ENCODE assay signal across 24 mouse cellular contexts in the genomic region with DNA sequence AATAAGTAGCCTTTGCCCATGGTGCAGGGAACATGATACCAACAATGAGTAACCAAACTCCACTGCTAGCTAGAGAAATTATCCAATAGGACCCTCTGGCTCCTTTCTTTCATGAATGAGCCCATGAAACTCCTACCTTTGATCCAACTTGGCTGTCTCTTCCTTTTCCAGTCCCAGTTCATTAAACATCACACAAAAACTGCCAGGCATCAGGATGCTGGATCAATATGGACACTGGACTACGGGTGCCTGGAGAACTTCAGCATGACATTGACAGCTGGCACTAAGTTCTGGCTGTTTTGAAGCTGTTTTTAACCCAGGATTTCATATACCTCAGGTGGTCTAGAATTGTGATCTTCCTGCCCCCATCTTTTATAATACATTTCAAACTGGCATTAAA. TPM values are rescaled to one million over a fixed set of nuclear protein-coding genes. Genes with fewer than 3 reads are reported as not detected.
A peak's percentile ranks its signal among the peaks of the same experiment; 100 is the strongest.
DNase-seq lines count a peak whose midpoint lies in the region; ATAC-seq lines count a peak whose summit lies in the region.
"Had no signal": no experiment of that assay in that cellular context is flagged by ENCODE, and none has a peak within 500 bp of the region (broad histone marks: within the 10 kb centered on the region; RNA-seq: fewer than 3 reads in every experiment).

No protein-coding gene starts in this region.

- no peak overlapping the region for H3K27ac ChIP-seq in embryonic facial prominence, embryonic 11.5 days (replicated peaks; ENCODE audit: low read depth, low read length)
- no peak overlapping the region for H3K27ac ChIP-seq in embryonic facial prominence, embryonic 10.5 days (replicated peaks)
- H3K27ac ChIP-seq in kidney, embryonic 14.5 days (ENCODE audit: low read depth, low read length): no peak overlapping the region
- peak overlapping the region; percentile 20; the same call in 1 of the 2 replicates for H3K27ac ChIP-seq in limb, embryonic 12.5 days
- no peak overlapping the region for H3K27ac ChIP-seq in limb, embryonic 10.5 days
- H3K27ac ChIP-seq: embryonic facial prominence, embryonic 15.5 days; forebrain, embryonic 10.5 days; gastrocnemius, adult 2 months; hindbrain, embryonic 10.5 days; hindbrain, embryonic 14.5 days had no signal

- H3K9ac ChIP-seq in embryonic facial prominence, embryonic 11.5 days (replicated peaks; ENCODE audit: low read length): no peak overlapping the region
- no peak overlapping the region for H3K9ac ChIP-seq in kidney, embryonic 14.5 days (ENCODE audit: low read depth, low read length)
- H3K9ac ChIP-seq in limb, embryonic 12.5 days (replicated peaks): no peak overlapping the region
- H3K9ac ChIP-seq: embryonic facial prominence, embryonic 15.5 days; heart, embryonic 12.5 days; hindbrain, embryonic 14.5 days had no signal

- H3K36me3 ChIP-seq in embryonic facial prominence, embryonic 11.5 days (replicated peaks; ENCODE audit: control insufficient read depth, insufficient read depth, low read depth, low read length): peaks cover 3% of the 10 kb centered on the region; the same call in 1 of the 2 replicates
- H3K36me3 ChIP-seq in embryonic facial prominence, embryonic 10.5 days (replicated peaks): peaks cover 28% of the 10 kb centered on the region
- peaks cover 19% of the 10 kb centered on the region for H3K36me3 ChIP-seq in kidney, embryonic 14.5 days (ENCODE audit: control insufficient read depth, insufficient read depth, low read length)
- peaks cover 17% of the 10 kb centered on the region for H3K36me3 ChIP-seq in limb, embryonic 12.5 days
- H3K36me3 ChIP-seq in limb, embryonic 10.5 days: peaks cover 24% of the 10 kb centered on the region

- H3K4me1 ChIP-seq in embryonic facial prominence, embryonic 11.5 days (ENCODE audit: control insufficient read depth, insufficient read depth, low read length): no peaks in the 10 kb centered on the region
- H3K4me1 ChIP-seq in embryonic facial prominence, embryonic 10.5 days: peaks cover 9% of the 10 kb centered on the region; the same call in 1 of the 2 replicates
- H3K4me1 ChIP-seq in kidney, embryonic 14.5 days (ENCODE audit: control insufficient read depth, insufficient read depth, low read length): no peaks in the 10 kb centered on the region
- 0 out of 2 replicates have a peak, but pooled peaks cover 2% of the 10 kb centered on the region for H3K4me1 ChIP-seq in limb, embryonic 12.5 days (replicated peaks)
- H3K4me1 ChIP-seq in limb, embryonic 10.5 days: no peaks in the 10 kb centered on the region
- H3K4me1 ChIP-seq: embryonic facial prominence, embryonic 15.5 days; heart, embryonic 12.5 days; hindbrain, embryonic 10.5 days had no signal

- 57% methylated on average over 1 of the region's 1 CpGs for WGBS in embryonic facial prominence, embryonic 11.5 days
- WGBS in embryonic facial prominence, embryonic 10.5 days: 75% methylated on average over 1 of the region's 1 CpGs
- 43% methylated on average over 1 of the region's 1 CpGs for WGBS in kidney, embryonic 14.5 days
- WGBS in limb, embryonic 12.5 days: 57% methylated on average over 1 of the region's 1 CpGs
- WGBS in limb, embryonic 10.5 days: 69% methylated on average over 1 of the region's 1 CpGs

- ATAC-seq in embryonic facial prominence, embryonic 11.5 days (replicated peaks; ENCODE audit: insufficient number of reproducible peaks, low FRiP score, low TSS enrichment, low read depth): no peak
- ATAC-seq in kidney, embryonic 14.5 days (ENCODE audit: low FRiP score, low TSS enrichment): 0 out of 2 replicates have a peak, but pooled peaks have one; percentile 8
- ATAC-seq in limb, embryonic 12.5 days (ENCODE audit: insufficient number of reproducible peaks, insufficient read depth, low FRiP score, low TSS enrichment, low read depth): no peak
- ATAC-seq: CD4-positive, CD25-positive, alpha-beta regulatory T cell, adult 4 months; forebrain, embryonic 14.5 days had no signal

- H3K4me2 ChIP-seq in embryonic facial prominence, embryonic 11.5 days (ENCODE audit: low read depth, low read length): no peak overlapping the region
- no peak overlapping the region for H3K4me2 ChIP-seq in kidney, embryonic 14.5 days (replicated peaks; ENCODE audit: low read depth, low read length)
- no peak overlapping the region for H3K4me2 ChIP-seq in limb, embryonic 12.5 days
- H3K4me2 ChIP-seq: embryonic facial prominence, embryonic 15.5 days; heart, embryonic 12.5 days; hindbrain, embryonic 14.5 days had no signal

- peak; percentile 19 for DNase-seq in embryonic facial prominence, embryonic 11.5 days (ENCODE audit: low spot score)
- DNase-seq in embryonic facial prominence, embryonic 10.5 days (ENCODE audit: low spot score): no peak
- DNase-seq in kidney, postnatal 25 days: no peak
- DNase-seq in limb, embryonic 10.5 days (ENCODE audit: low spot score): no peak
- no peak for DNase-seq in adrenal gland, postnatal 14 days
- DNase-seq: adrenal gland, adult 8-10 months; B cell, adult 2 months; cerebellum, adult 11 months; cerebellum, adult 8-10 months; cerebellum, postnatal 14 days; embryo, embryonic 11 days; gastrocnemius, adult 2 months; gastrocnemius, postnatal 25 days had no signal

- no peaks in the 10 kb centered on the region for H3K27me3 ChIP-seq in embryonic facial prominence, embryonic 11.5 days (ENCODE audit: control insufficient read depth, insufficient read depth, low read length)
- no peaks in the 10 kb centered on the region for H3K27me3 ChIP-seq in embryonic facial prominence, embryonic 10.5 days (replicated peaks; ENCODE audit: low read depth, poor library complexity, severe bottlenecking)
- H3K27me3 ChIP-seq in kidney, embryonic 14.5 days (ENCODE audit: control insufficient read depth, insufficient read depth, low read length): no peaks in the 10 kb centered on the region
- no peaks in the 10 kb centered on the region for H3K27me3 ChIP-seq in limb, embryonic 12.5 days
- H3K27me3 ChIP-seq in limb, embryonic 10.5 days (ENCODE audit: low read depth, poor library complexity, severe bottlenecking): no peaks in the 10 kb centered on the region
- H3K27me3 ChIP-seq: embryonic facial prominence, embryonic 15.5 days; heart, embryonic 12.5 days had no signal

- no peak overlapping the region for H3K4me3 ChIP-seq in embryonic facial prominence, embryonic 11.5 days (ENCODE audit: low read depth, low read length)
- H3K4me3 ChIP-seq in embryonic facial prominence, embryonic 10.5 days: no peak overlapping the region
- no peak overlapping the region for H3K4me3 ChIP-seq in kidney, embryonic 14.5 days (ENCODE audit: low read length)
- H3K4me3 ChIP-seq in limb, embryonic 12.5 days (replicated peaks): no peak overlapping the region
- H3K4me3 ChIP-seq in limb, embryonic 10.5 days: no peak overlapping the region
- H3K4me3 ChIP-seq: embryonic facial prominence, embryonic 15.5 days; erythroblast, embryonic 14.5 days; forebrain, embryonic 10.5 days; gastrocnemius, adult 2 months; heart, embryonic 12.5 days; hindbrain, embryonic 10.5 days had no signal

- no peaks in the 10 kb centered on the region for H3K9me3 ChIP-seq in embryonic facial prominence, embryonic 11.5 days (replicated peaks; ENCODE audit: control insufficient read depth, low read length)
- H3K9me3 ChIP-seq in embryonic facial prominence, embryonic 10.5 days: no peaks in the 10 kb centered on the region
- H3K9me3 ChIP-seq in kidney, embryonic 14.5 days (ENCODE audit: control insufficient read depth, low read length): no peaks in the 10 kb centered on the region
- H3K9me3 ChIP-seq in limb, embryonic 12.5 days: no peaks in the 10 kb centered on the region
- H3K9me3 ChIP-seq in limb, embryonic 10.5 days (replicated peaks): no peaks in the 10 kb centered on the region
- H3K9me3 ChIP-seq: embryonic facial prominence, embryonic 15.5 days; forebrain, embryonic 10.5 days; G1E; heart, embryonic 12.5 days; hindbrain, embryonic 10.5 days had no signal

RNA-seq across cellular contexts. Expression of gene Caprin2, which starts 21.6 kb away (rescaled TPM):
- 12.8 and 13.9 TPM in 2 replicates for polyA plus RNA-seq in embryonic facial prominence, embryonic 11.5 days (2014; fragmentation: Nextera tagmentation; extraction: Ambion mirVana)
- polyA plus RNA-seq in embryonic facial prominence, embryonic 10.5 days (2016; fragmentation: Nextera tagmentation; extraction: Ambion mirVana): 16.9 and 17.0 TPM in 2 replicates
- polyA plus RNA-seq in kidney, embryonic 14.5 days (2014; fragmentation: Nextera tagmentation; extraction: Ambion mirVana): 16.4 TPM in 2 replicates
- polyA plus RNA-seq in limb, embryonic 12.5 days (2016; fragmentation: Nextera tagmentation; extraction: Ambion mirVana): 18.1 and 20.5 TPM in 2 replicates
- 15.9 and 18.2 TPM in 2 replicates for polyA plus RNA-seq in limb, embryonic 10.5 days (2016; fragmentation: Nextera tagmentation; extraction: Ambion mirVana)
- total RNA-seq in adrenal gland, postnatal 14 days (2021): 9.6 and 13.6 TPM in 2 replicates

RNA-seq across cellular contexts. Expression of gene Sinhcaf, which starts 28.6 kb away (rescaled TPM):
- polyA plus RNA-seq in embryonic facial prominence, embryonic 11.5 days (2014; fragmentation: Nextera tagmentation; extraction: Ambion mirVana): 254 and 263 TPM in 2 replicates
- 306 and 334 TPM in 2 replicates for polyA plus RNA-seq in embryonic facial prominence, embryonic 10.5 days (2016; fragmentation: Nextera tagmentation; extraction: Ambion mirVana)
- polyA plus RNA-seq in kidney, embryonic 14.5 days (2014; fragmentation: Nextera tagmentation; extraction: Ambion mirVana): 146 and 181 TPM in 2 replicates
- polyA plus RNA-seq in limb, embryonic 12.5 days (2016; fragmentation: Nextera tagmentation; extraction: Ambion mirVana): 152 and 167 TPM in 2 replicates
- polyA plus RNA-seq in limb, embryonic 10.5 days (2016; fragmentation: Nextera tagmentation; extraction: Ambion mirVana): 270 and 301 TPM in 2 replicates
- 25.6 and 34.7 TPM in 2 replicates for total RNA-seq in adrenal gland, postnatal 14 days (2021)
